Mouse (Mus musculus): ENCODE measurements around the gene Rcsd1. TPM values are rescaled to one million over a fixed set of nuclear protein-coding genes. Genes with fewer than 3 reads are reported as not detected.

Rcsd1 gene
- polyA plus RNA-seq, 1 experiment from 2014 or later, result 12.8 TPM

- Histone ChIP-seq H3K27ac (ENCODE audit: low read length) (no peak overlapping the region), H3K4me2 (ENCODE audit: low read depth, low read length) (no peak overlapping the region), H3K9me3 (replicated peaks; ENCODE audit: control insufficient read depth, low read length) (no peaks in the 10 kb centered on the region), H3K36me3 (ENCODE audit: control insufficient read depth, insufficient read depth) (no peaks in the 10 kb centered on the region; the same call in 1 of the 2 replicates), H3K4me3 (ENCODE audit: low read depth, low read length) (no peak overlapping the region), H3K9ac (ENCODE audit: low read depth, low read length) (no peak overlapping the region), H3K27me3 (ENCODE audit: control insufficient read depth, insufficient read depth, low read depth, low read length) (no peaks in the 10 kb centered on the region), H3K4me1 (ENCODE audit: control insufficient read depth, low read depth, low read length) (peaks cover 4% of the 10 kb centered on the region)
- 78% methylated on average over 14 of the region's 14 CpGs for WGBS (ENCODE audit: insufficient replicate concordance)
- no peak for ATAC-seq (ENCODE audit: low read depth)
Measured at GRCm38 (mm10) chr1:165653126-165653885, 56.3 kb downstream of the Rcsd1 start.

- Histone ChIP-seq H3K9me3 (replicated peaks; ENCODE audit: control insufficient read depth, low read length) (no peaks in the 10 kb centered on the region), H3K9ac (ENCODE audit: low read depth, low read length) (no peak overlapping the region), H3K4me1 (ENCODE audit: control insufficient read depth, low read depth, low read length) (peaks cover 4% of the 10 kb centered on the region), H3K36me3 (ENCODE audit: control insufficient read depth, insufficient read depth) (no peaks in the 10 kb centered on the region), H3K27ac (ENCODE audit: low read length) (no peak overlapping the region), H3K27me3 (ENCODE audit: control insufficient read depth, insufficient read depth, low read depth, low read length) (no peaks in the 10 kb centered on the region), H3K4me2 (ENCODE audit: low read depth, low read length) (no peak overlapping the region), H3K4me3 (ENCODE audit: low read depth, low read length) (no peak overlapping the region)
- ATAC-seq (ENCODE audit: low read depth), result no peak
- WGBS (ENCODE audit: insufficient replicate concordance), result 65% methylated on average over 2 of the region's 2 CpGs
Measured at GRCm38 (mm10) chr1:165652507-165652906, 57.0 kb downstream of the Rcsd1 start.

- no peak overlapping the region for H3K4me3 ChIP-seq (ENCODE audit: low read depth, low read length)
- 18% methylated on average over 5 of the region's 5 CpGs for WGBS (ENCODE audit: insufficient replicate concordance)
- H3K9me3 ChIP-seq (replicated peaks; ENCODE audit: control insufficient read depth, low read length), result no peaks in the 10 kb centered on the region
- no peak for ATAC-seq (ENCODE audit: low read depth)
- H3K4me1 ChIP-seq (ENCODE audit: control insufficient read depth, low read depth, low read length), result peaks cover 4% of the 10 kb centered on the region
- H3K27me3 ChIP-seq (ENCODE audit: control insufficient read depth, insufficient read depth, low read depth, low read length), result no peaks in the 10 kb centered on the region
- no peak overlapping the region for H3K9ac ChIP-seq (ENCODE audit: low read depth, low read length)
- no peak overlapping the region for H3K27ac ChIP-seq (ENCODE audit: low read length)
- H3K4me2 ChIP-seq (ENCODE audit: low read depth, low read length), result no peak overlapping the region
- H3K36me3 ChIP-seq (ENCODE audit: control insufficient read depth, insufficient read depth), result no peaks in the 10 kb centered on the region
Measured at GRCm38 (mm10) chr1:165651158-165651557, 58.4 kb downstream of the Rcsd1 start.

- H3K9me3 ChIP-seq (replicated peaks; ENCODE audit: control insufficient read depth, low read length), result no peaks in the 10 kb centered on the region
- WGBS (ENCODE audit: insufficient replicate concordance), result 62% methylated on average over 4 of the region's 4 CpGs
- ATAC-seq (ENCODE audit: low read depth), result no peak
- H3K4me3 ChIP-seq (ENCODE audit: low read depth, low read length), result no peak overlapping the region
- H3K4me2 ChIP-seq (ENCODE audit: low read depth, low read length), result no peak overlapping the region
- H3K27me3 ChIP-seq (ENCODE audit: control insufficient read depth, insufficient read depth, low read depth, low read length), result no peaks in the 10 kb centered on the region
- H3K9ac ChIP-seq (ENCODE audit: low read depth, low read length), result no peak overlapping the region
- no peaks in the 10 kb centered on the region for H3K36me3 ChIP-seq (ENCODE audit: control insufficient read depth, insufficient read depth)
- H3K27ac ChIP-seq (ENCODE audit: low read length), result no peak overlapping the region
- peaks cover 9% of the 10 kb centered on the region for H3K4me1 ChIP-seq (ENCODE audit: control insufficient read depth, low read depth, low read length)
Measured at GRCm38 (mm10) chr1:165645102-165645501, 64.5 kb downstream of the Rcsd1 start.

GRCm38 (mm10) chr1:165643735-165644134 lies 65.8 kb downstream of the Rcsd1 start:
- H3K9me3 ChIP-seq (replicated peaks; ENCODE audit: control insufficient read depth, low read length), result no peaks in the 10 kb centered on the region
- H3K4me3 ChIP-seq (ENCODE audit: low read depth, low read length), result no peak overlapping the region
- H3K4me1 ChIP-seq (ENCODE audit: control insufficient read depth, low read depth, low read length), result peaks cover 9% of the 10 kb centered on the region
- 58% methylated on average over 5 of the region's 5 CpGs for WGBS (ENCODE audit: insufficient replicate concordance)
- no peak for ATAC-seq (ENCODE audit: low read depth)
- no peak overlapping the region for H3K4me2 ChIP-seq (ENCODE audit: low read depth, low read length)
- no peak overlapping the region for H3K9ac ChIP-seq (ENCODE audit: low read depth, low read length)
- no peak overlapping the region for H3K27ac ChIP-seq (ENCODE audit: low read length)
- H3K27me3 ChIP-seq (ENCODE audit: control insufficient read depth, insufficient read depth, low read depth, low read length), result no peaks in the 10 kb centered on the region
- H3K36me3 ChIP-seq (ENCODE audit: control insufficient read depth, insufficient read depth), result no peaks in the 10 kb centered on the region

- ATAC-seq (ENCODE audit: low read depth), result peak; percentile 14
- H3K27ac ChIP-seq (ENCODE audit: low read length), result peak overlapping the region; percentile 78
- no peaks in the 10 kb centered on the region for H3K27me3 ChIP-seq (ENCODE audit: control insufficient read depth, insufficient read depth, low read depth, low read length)
- peak overlapping the region; percentile 91 for H3K4me2 ChIP-seq (ENCODE audit: low read depth, low read length)
- 2% methylated on average over 16 of the region's 16 CpGs for whole genome bisulfite sequencing (ENCODE audit: insufficient replicate concordance)
- no peaks in the 10 kb centered on the region for H3K36me3 ChIP-seq (ENCODE audit: control insufficient read depth, insufficient read depth)
- H3K4me3 ChIP-seq (ENCODE audit: low read depth, low read length), result peak overlapping the region; percentile 92
- H3K9ac ChIP-seq (ENCODE audit: low read depth, low read length), result peak overlapping the region; percentile 85
- H3K4me1 ChIP-seq (ENCODE audit: control insufficient read depth, low read depth, low read length), result peaks cover 9% of the 10 kb centered on the region
- H3K9me3 ChIP-seq (replicated peaks; ENCODE audit: control insufficient read depth, low read length), result no peaks in the 10 kb centered on the region
Measured at GRCm38 (mm10) chr1:165642780-165643311, 66.7 kb downstream of the Rcsd1 start.

- under 1% methylated on average over 75 of the region's 75 CpGs for WGBS (ENCODE audit: insufficient replicate concordance)
Measured at GRCm38 (mm10) chr1:165641786-165642771, 67.5 kb downstream of the Rcsd1 start.

GRCm38 (mm10) chr1:165641271-165641771 lies 68.2 kb downstream of the Rcsd1 start:
- peak overlapping the region; percentile 65 for H3K9ac ChIP-seq (ENCODE audit: low read depth, low read length)
- peaks cover 9% of the 10 kb centered on the region for H3K4me1 ChIP-seq (ENCODE audit: control insufficient read depth, low read depth, low read length)
- no peaks in the 10 kb centered on the region for H3K9me3 ChIP-seq (replicated peaks; ENCODE audit: control insufficient read depth, low read length)
- H3K36me3 ChIP-seq (ENCODE audit: control insufficient read depth, insufficient read depth), result no peaks in the 10 kb centered on the region
- peak overlapping the region; percentile 92 for H3K4me3 ChIP-seq (ENCODE audit: low read depth, low read length)
- no peak overlapping the region; the same call in 1 of the 2 replicates for H3K27ac ChIP-seq (ENCODE audit: low read length)
- ATAC-seq (ENCODE audit: low read depth), result peak; percentile 67
- 7% methylated on average over 16 of the region's 16 CpGs for WGBS (ENCODE audit: insufficient replicate concordance)
- no peaks in the 10 kb centered on the region for H3K27me3 ChIP-seq (ENCODE audit: control insufficient read depth, insufficient read depth, low read depth, low read length)
- peak overlapping the region; percentile 91 for H3K4me2 ChIP-seq (ENCODE audit: low read depth, low read length)

More at GRCm38 (mm10) chr1:165641786-165642771, 67.5 kb downstream of the Rcsd1 start:
- peak; percentile 79 for ATAC-seq (ENCODE audit: low read depth)
- Histone ChIP-seq H3K4me1 (ENCODE audit: control insufficient read depth, low read depth, low read length) (peaks cover 9% of the 10 kb centered on the region), H3K4me2 (ENCODE audit: low read depth, low read length) (peak overlapping the region; percentile 91), H3K27me3 (ENCODE audit: control insufficient read depth, insufficient read depth, low read depth, low read length) (no peaks in the 10 kb centered on the region), H3K27ac (ENCODE audit: low read length) (peak overlapping the region; percentile 80), H3K9me3 (replicated peaks; ENCODE audit: control insufficient read depth, low read length) (no peaks in the 10 kb centered on the region), H3K36me3 (ENCODE audit: control insufficient read depth, insufficient read depth) (no peaks in the 10 kb centered on the region), H3K4me3 (ENCODE audit: low read depth, low read length) (peak overlapping the region; percentile 92), H3K9ac (ENCODE audit: low read depth, low read length) (peak overlapping the region; percentile 85)

Measured in liver, embryonic 16.5 days (tissue).